Mouse (Mus musculus) 3134 (cell line): ENCODE results near the gene Isl1.

Experiments
- DNase-seq: peaks from one replicate; pipeline ENCODE4 v3.0.0-alpha.2; 2011; ENCODE audit warnings: low spot score; ENCODE audit not compliant: insufficient read length; ENCODE audit errors: extremely low read depth

Isl1 gene

GRCm38 (mm10) chr13:116309584-116310462 lies at the start of gene Isl1:
Gene Isl1 (minus strand): TSS chr13:116309689.
- DNase-seq: no peak

- DNase-seq: no peak
Observed at GRCm38 (mm10) chr13:116335763-116336162, 26.3 kb upstream of the Isl1 start.

- DNase-seq: no peak
Observed at GRCm38 (mm10) chr13:116313636-116314530, 4.4 kb upstream of the Isl1 start.

GRCm38 (mm10) chr13:116311871-116312720 lies 2.6 kb upstream of the Isl1 start:
- DNase-seq: no peak

GRCm38 (mm10) chr13:116311011-116311410 lies 1.5 kb upstream of the Isl1 start:
- no peak for DNase-seq

- DNase-seq: no peak
Observed at GRCm38 (mm10) chr13:116310463-116310765, 925 bp upstream of the Isl1 start.

- no peak for DNase-seq
Observed at GRCm38 (mm10) chr13:116308933-116309583, 431 bp downstream of the Isl1 start.

- no peak for DNase-seq
Observed at GRCm38 (mm10) chr13:116308121-116308932, 1.2 kb downstream of the Isl1 start.

GRCm38 (mm10) chr13:116306591-116306990 lies 2.9 kb downstream of the Isl1 start:
- no peak for DNase-seq

GRCm38 (mm10) chr13:116305721-116306120 lies 3.8 kb downstream of the Isl1 start:
- no peak for DNase-seq

GRCm38 (mm10) chr13:116304713-116305470 lies 4.6 kb downstream of the Isl1 start:
- no peak for DNase-seq

GRCm38 (mm10) chr13:116303766-116304165 lies 5.7 kb downstream of the Isl1 start:
- DNase-seq: no peak

GRCm38 (mm10) chr13:116302861-116303260 lies 6.6 kb downstream of the Isl1 start:
- no peak for DNase-seq

GRCm38 (mm10) chr13:116301706-116302105 lies 7.8 kb downstream of the Isl1 start:
- DNase-seq: no peak

- DNase-seq: no peak
Observed at GRCm38 (mm10) chr13:116299241-116299640, 10.2 kb downstream of the Isl1 start.

- DNase-seq: no peak
Observed at GRCm38 (mm10) chr13:116298641-116299170, 10.8 kb downstream of the Isl1 start.

- DNase-seq: no peak
Observed at GRCm38 (mm10) chr13:116298001-116298400, 11.5 kb downstream of the Isl1 start.

- DNase-seq: no peak
Observed at GRCm38 (mm10) chr13:116297048-116297811, 12.3 kb downstream of the Isl1 start.
